Mouse (Mus musculus) bone marrow macrophage, adult 2 months (primary cell): ENCODE results near the gene Hsdl2.

Source experiments
- CTCF ChIP-seq: IDR thresholded peaks from 2 replicates; pipeline ENCODE4 v1.5.1; 2012; ENCODE audit warnings: low read depth, mild to moderate bottlenecking, low read length, moderate library complexity
- POLR2A ChIP-seq: IDR thresholded peaks from 2 replicates; pipeline ENCODE4 v1.6.1; 2012; ENCODE audit warnings: mild to moderate bottlenecking, low read depth, low read length, borderline replicate concordance

- TF ChIP-seq POLR2A, result no peak
- TF ChIP-seq CTCF, result no peak
Measured at GRCm38 (mm10) chr4:59552835-59553234, 28.5 kb upstream of the Hsdl2 start.
